Mouse (Mus musculus): ENCODE measurements around the gene Gak. TPM values are rescaled to one million over a fixed set of nuclear protein-coding genes. Genes with fewer than 3 reads are reported as not detected.
"Not testable (repeated sequence)": the region's sequence is repeated elsewhere in the genome, so short reads cannot be mapped to it uniquely, and the experiment has no call there.

The Gak gene
- polyA plus RNA-seq, 1 experiment = 75.0 TPM

DNA sequence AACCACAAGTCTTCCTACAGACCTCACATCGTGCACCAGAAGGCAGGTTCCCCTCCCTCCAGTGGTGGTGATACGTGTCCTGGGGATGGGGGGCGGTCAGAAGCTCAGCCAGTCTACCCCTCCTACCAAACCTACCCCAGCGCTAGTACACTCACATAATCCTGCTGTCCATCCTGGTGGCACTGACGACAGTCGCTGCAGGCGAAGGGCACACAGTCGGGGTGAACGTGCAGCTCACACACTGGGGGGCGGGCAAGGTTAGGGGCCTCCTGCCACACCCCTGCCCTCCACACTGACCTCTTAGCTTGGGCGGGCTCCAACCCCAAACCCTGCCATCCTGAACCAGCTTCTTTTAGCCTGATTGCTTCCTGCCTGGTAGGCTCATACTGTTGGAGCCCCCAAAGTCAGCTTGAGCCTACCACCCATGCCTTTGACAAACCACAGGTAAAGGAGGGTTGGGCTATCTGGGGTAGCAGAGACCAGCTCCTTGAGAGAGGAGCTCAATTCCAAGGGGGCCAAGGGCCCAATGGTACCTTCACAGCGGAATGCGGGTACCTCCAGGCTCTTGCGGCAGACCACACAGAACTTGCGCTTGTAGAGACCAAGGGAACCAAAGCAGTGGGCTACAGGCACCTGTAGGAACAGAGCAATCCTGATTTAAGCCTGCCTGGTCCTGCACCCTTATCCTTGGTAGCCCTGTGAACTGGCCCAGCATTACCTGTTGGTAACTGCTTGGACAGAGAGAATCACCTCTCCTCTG, 26.5 kb upstream of the Gak start:
- no peak for DNase-seq (ENCODE audit: low read depth)

DNA sequence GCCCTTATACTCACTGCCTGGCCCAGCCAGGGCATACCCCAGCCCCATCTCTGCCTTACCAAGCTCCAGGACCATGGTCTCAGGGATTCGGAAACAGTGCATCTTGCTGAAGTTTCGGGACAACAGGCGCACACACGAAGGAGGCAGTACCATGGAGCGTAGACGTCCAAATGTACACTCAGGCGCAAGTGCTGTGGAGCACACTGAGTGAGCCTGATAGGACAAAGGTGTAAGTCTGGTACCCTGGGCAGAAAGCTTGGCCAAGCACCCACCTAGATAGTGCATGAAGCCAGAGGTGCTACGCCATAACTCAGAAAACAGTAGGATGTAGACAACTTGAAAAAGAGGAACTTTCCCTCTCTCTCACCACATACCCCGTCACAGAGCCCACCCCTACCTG, 25.8 kb upstream of the Gak start:
- no peak for DNase-seq (ENCODE audit: low read depth)

DNA sequence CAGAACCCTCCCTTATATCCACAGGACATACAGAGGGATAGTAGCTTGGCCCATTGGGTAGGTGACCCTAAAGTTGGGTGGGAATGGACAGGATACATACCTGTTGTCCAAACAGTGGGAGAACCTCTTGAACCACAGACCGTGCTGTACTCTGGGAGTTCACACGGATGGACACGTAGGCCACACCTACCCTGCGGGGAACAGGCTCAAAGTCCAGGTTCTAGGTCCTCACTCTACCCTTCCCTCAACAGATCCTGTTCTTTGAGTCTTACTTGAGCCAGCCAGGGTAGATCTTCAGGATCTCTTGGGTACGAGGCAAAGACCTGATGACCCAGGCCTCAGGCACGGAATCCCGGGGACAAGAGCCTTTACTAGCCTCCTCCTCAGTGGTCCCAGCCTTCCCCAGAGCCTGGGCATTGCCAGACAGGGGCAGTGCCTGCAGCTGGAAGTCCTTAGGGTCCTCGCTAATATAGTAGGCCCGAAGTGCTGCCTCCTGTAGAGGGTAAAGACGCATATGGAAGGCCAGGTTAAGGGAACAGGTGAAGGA, 25.0 kb upstream of the Gak start:
- DNase-seq (ENCODE audit: low read depth) = no peak

DNA sequence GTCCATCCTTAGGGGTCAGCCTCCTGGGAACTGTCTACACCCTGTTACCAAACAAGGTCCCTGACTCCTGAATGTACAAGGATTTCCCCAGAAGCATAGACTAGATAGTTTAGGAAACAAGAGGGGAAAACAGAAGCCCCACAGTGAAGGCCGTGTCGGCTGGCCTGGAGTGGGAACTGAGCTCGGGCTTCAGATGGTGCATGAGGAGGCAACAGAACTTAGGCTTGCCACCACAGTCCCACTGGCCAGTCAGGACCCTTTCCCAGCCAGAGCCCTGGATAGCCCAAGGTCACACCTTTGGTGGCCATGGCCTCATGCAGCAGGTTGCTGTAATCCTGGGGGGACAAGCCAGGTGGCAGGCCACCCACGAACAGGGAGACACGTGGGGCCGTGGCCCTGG, 23.8 kb upstream of the Gak start:
- no peak for DNase-seq (ENCODE audit: low read depth)

DNA sequence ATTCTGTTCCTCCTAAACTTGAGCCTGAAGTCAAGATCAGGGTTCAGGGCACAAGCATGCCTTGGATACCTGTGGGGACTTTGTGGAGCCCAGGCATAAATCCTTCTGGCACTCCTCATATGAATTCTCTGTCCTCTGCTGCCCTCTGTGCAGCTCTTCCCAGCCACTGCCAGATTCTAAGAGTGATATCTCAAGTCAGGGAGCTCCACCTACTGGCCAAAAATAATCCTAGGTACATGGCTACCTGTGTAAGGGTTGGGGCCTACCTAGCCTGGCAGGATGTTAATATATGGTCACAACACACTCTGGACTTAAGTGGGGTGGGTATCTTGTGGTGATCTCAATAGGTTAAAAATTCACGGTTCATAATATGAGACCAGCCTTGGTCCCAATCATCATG, 22.3 kb upstream of the Gak start:
- DNase-seq (ENCODE audit: low read depth) = no peak

DNA sequence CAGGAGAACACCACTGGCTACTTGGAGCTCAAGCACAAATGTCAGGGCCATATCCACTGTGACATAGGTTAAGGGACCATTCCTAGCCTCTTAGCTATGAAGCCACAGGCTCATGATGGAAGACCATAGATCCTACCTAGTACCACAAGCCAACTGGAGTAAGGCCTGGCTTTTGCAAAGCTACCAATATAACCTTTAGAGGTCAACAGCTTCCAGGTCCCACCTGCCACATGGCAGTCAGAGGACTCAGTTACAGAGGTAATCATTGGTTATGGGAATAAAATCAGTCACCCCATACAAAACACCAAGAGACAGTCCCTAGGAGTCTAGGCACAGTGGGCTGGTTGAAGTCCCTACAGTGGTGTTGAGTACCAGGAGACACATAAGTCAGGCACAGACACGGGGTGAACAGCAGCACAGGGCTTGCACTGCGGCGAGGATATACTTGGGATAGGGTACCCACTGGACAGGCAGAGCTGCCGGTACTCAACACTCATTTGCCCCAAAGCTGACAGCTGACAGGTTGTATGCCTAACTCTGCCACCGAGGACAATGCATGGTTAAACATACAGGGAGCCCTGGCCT, 21.7 kb upstream of the Gak start:
- no peak for DNase-seq (ENCODE audit: low read depth)

DNA sequence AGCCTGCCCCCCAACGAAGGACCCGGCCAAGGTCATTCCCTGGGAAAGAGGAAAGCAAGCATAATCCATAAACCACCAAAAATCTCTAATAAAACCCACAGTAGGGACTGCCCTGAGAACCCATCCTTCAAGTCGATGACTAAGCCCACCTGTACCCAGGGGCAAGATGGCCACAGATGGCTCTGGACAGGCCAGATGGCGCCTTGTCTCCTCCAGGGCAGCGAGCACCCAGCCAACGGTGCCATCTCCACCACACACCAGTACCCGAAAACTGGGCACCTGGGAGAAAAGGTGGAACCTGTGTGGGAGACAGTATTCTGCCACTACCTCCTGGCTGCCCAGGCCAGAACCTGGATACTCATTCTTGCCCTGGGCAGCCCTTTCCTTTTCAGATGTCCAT, 20.8 kb upstream of the Gak start:
- no peak for DNase-seq (ENCODE audit: low read depth)

DNA sequence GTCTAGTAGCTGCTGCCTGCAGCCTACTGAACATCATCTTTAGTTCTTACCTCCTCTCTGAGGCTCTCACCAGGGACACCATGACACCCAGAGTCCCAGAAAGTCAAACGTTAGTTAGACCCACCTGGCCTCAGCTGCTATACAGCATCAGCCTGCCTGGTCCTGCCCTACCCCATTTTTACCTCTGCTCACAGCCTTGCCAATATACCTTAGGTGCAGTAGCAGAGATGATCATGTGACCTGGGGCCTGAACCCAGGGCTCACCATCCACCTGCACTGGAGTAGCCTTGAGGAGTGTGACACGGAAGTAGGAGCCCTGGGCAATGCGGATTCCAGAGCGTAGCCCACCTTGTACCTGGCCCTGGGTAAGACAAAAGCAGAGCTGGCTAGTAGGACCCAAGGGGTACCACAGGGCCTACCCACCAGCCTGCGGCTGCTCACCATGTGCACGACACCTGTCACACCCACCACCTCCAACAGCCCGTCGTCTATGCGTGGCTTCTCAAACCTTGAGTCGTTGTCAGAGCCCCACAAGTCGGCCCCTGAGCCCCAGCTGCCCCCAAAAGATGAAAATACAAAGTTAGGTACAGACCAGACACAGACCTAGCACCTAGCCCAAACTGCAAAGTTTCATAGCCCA, 19.5 kb upstream of the Gak start:
- no peak for DNase-seq (ENCODE audit: low read depth)

DNA sequence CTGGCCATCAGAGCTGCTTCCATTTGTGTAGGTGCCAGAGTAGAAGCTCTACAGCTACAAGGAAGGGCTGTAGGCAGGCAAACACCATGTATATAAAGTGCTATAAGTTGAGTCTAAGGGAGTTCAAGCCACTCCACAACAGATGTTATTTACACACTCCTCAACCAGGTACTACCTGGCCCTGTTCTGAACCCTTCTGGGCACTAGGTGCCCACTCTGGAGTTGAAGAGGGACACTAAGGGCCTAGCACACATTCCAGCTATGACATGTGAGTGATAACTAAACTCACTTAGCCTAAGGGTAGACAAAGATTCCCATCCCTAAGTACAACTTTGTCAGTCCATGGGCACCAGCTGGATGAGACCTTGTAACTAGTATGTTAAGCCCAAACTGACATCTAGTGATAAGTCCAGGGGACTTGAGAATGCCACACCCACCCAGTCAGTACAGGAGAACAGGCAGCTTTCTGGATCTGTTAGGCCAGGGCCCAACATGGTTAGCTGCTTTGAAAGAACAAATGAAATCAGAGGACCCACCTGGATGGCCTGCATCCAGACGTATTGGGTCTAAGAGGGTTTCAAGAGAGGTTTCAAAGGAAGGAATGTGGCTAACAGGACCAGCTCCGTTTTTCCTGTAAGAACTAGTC, 18.4 kb upstream of the Gak start:
- no peak for DNase-seq (ENCODE audit: low read depth)

DNA sequence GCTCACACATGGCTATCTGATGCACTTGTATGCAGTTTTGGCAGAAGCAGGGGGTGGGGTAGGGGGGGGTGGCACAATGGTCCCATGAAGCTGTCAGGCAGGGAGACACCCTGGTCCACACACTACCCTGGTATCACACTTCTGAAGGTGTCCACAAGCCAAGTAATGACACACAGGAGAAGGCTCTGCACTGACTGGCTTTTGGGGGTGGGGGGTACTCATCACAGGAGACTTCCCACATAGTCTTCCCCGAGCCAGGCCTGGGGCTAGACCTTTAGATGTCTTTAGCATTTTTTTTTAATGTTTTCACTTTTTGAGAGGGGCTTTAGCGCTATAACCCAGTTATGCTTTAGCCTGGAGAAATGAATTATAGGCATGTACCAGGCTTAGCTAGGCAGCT, 17.8 kb upstream of the Gak start:
- no peak for DNase-seq (ENCODE audit: low read depth)

DNA sequence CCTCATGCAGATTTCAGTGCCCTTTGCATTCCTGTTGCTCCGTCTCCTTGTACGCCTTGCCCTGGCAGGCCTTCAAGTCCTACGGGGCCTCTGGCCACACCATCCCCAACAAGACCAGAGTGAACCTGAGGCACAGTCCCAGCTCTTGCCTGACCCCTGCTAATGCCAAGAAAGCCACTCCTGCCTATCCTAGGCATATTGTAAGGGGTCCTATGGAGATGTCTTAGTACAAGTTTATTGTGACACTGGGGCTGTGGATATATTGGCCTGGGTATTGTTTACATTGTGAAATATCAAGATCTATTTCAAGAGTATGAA, 16.7 kb upstream of the Gak start:
- DNase-seq (ENCODE audit: low read depth) = no peak

DNA sequence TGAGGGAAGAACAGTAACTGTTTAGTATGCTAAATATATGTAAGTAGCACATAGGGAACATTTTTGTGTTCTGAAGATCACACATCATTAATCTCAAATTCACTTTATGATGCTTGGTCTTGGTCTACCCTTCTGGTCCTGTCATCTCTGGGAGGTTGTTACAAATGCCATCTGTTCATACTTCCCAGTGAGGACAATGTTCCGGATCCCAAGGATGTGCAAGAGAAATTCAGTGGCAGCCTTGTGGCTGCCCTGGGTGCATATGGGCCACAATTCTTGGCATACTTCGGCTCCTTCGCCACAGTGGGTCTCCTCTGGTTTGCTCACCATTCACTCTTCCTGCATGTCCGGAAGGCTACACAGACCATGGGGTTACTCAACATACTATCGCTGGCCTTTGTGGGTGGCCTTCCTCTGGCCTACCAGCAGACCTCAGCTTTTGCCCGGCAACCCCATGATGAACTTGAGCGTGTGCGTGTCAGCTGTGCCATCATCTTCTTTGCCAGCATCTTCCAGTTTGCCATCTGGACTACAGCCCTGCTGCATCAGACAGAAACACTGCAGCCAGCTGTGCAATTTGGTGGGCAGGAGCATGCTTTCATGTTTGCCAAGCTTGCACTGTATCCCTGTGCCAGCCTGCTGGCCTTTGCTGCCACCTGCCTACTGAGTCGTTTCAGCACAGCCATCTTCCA, 16.2 kb upstream of the Gak start:
- no peak for DNase-seq (ENCODE audit: low read depth)

DNA sequence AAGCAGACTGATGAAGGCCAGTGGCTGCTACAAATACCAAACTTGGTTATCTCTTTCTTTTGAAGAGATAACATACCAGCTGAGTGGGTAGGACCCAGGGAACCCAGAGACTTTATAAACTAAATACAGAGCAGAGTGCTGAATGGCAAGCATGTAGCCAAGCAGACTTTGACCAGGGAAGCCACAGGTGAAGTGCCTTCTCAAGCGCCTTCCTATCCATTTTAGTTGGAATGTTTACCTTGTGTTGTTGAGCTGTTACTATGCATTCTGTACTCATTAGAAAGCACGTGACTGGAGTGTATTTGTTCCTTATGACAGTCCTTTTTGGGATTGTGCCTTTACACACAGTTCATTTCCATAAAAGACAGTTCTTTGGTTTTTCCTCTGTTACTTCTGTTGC, 14.1 kb upstream of the Gak start:
- no peak for DNase-seq (ENCODE audit: low read depth)

DNA sequence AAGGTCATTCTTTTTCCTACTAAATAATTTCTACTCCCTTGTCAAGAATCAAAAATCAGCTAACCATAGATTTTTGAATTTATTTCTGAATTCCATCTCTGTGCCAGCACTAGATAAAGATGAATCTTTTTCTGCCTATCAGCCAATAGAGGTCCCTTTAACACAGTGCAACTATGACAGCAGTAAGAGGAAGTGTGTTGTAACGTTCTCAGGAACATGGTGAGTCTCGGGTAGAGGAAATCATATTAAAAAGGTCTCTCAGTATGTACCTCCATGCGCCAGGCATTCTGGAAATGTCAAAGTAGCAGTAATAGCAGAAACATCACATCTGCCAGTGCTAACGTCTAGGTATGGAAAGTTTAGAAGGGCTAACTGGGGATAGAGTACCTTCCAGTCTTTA, 6.6 kb upstream of the Gak start:
- no peak for DNase-seq (ENCODE audit: low read depth)

DNA sequence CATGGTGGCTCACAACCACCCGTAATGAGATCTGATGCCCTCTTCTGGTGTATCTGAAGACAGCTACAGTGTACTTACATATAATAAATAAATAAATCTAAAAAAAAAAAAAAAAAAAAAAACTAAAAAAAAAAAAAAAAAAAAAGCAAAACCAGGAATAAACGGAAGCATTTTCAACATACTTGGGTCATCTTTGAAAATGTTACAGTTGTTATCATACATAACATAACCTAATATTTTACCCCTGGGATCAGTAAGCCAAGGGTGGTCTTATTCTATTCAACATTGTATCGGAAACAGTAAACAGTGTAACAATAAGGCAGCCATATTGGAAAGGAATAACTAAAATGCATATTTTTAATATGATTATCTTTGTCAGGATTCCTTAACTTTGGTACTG, 4.5 kb upstream of the Gak start:
- DNase-seq (ENCODE audit: low read depth) = not testable (repeated sequence)

DNA sequence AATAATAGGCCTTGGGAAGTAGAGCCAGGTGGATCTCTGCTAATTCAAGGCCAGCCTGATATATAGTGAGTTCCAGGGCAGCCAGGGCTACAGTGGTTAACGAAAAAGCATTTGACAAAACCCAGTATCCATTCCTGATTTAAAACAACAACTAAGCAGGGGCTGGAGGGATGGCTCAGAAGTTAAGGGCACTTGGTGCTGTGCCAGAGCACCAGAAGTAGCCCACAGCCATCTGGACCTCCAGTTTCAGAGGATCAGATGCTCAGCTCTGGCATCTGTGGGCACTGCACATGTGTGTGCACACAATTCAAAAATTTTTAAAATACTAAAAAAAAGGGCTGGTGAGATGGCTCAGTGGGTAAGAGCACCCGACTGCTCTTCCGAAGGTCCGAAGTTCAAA, 4.1 kb upstream of the Gak start:
- no peak for DNase-seq (ENCODE audit: low read depth)

DNA sequence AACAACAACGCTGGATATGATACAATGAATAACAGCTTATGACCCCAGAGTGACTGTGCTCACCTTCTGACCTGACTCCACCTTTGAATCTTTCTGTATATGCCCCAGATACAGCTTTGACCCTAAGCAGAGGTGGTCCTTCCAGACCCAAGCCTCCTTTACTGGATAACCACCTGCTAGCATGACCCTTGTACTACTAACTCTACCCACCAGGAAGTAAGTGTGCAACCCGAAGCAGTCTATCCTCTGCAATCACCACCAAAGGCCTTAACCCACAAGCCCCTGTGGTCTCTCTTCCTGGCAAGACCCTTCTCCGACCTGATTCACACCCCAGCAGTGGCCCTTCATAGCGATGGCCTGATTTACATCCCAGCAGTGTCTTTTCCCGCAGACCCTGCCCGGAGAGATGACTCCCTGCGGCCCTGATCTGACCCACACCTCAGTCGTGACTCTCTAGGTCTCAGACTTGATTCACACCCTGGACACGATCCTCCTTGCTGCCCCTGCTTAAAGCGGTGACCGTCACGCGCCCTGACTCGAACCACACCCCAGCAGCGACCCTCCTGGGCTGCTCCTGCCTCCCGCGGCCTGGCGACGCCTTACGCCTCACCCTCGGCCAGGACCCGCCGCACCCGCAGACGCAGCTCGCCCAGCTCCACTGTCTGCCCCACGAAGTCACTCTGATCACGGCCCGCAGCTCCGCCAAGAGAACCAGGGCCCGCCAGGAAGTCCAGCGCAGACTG, 493 bp downstream of the Gak start:
- DNase-seq (ENCODE audit: low read depth) = no peak

DNA sequence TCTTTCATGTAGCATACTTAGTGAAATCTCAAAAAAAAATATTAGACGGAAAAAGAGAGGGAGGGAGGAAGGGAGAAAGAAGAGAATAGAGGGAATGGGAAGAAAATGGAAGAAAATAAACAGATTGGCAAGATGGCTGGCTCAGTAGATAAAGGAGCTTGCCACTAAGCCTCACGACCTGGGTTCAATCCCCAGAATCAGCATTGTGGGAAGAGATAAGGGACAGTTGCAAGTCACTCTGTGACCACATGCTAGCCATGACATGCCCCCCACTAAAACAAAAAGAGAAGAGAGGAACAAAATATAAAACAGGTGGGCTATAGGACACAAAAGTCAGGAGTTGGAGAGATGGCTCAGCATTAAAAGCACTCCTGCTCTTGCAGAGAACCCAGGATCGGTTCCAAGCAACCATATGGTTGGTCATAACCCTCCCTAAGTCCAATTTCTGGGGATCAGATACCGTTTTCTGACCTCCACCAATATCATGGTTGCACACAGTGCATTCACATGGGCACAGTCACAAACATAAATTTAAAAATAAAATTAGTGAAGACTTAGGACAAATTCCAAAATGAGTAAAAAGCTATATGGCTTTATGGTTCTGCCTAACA, 3.4 kb downstream of the Gak start:
- no peak for DNase-seq (ENCODE audit: low read depth)

DNA sequence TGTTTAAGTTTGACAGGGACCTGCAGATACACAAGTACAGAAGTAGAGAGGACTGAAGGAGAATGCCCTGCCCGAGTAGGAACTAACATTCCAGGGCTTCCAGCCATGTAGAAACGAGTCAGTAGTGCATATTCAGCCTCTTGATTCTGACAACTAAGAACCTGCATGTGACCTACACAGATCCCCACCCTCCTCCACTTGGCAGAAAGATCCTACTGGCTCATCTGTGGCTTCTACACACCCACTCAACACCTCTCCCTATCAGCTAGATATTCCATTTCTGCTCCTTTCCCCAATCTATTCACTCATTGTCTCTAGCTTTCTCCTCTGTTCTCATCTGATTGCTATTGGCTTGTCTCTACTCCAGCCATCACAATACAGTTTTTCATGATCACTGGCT, 7.7 kb downstream of the Gak start:
- no peak for DNase-seq (ENCODE audit: low read depth)

DNA sequence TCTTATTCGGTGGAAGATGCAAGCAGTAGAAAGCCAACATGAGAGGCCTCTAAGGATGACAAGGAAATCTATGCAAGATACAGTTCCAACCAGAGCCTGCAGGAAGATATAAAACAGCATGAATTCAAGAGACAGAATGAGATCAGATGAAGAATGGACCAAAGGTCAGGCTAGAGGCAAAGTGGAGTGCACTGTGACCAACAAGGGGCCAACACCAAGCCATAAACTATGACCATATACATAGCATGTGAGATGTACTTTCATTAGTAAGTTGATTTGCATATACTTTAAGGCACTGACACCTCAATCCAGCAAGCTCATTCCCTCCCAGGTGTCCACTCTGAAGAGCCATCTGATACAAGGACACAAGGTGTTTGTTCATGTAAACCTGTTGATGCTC, 19.1 kb downstream of the Gak start:
- no peak for DNase-seq (ENCODE audit: low read depth)

DNA sequence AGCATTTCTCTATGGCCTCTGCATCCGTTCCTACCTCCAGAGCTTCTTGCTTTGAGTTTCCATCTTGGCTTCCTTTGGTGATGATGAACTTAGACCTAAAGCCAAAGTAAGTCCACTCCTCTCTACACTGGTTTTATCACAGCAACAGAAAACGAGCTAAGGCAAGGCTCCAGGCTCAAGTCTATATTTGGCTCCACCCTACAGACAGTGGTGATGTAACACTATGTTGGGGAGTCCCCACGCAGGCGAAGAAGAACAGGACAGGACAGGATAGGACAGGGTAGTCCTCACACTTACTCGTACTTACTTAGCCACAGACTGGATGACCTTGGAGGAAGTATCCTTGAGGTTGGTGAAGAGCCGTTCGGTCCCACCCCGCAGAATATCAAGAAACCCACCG, 27.0 kb downstream of the Gak start:
- no peak for DNase-seq (ENCODE audit: low read depth)
